Mouse (Mus musculus): ENCODE results near the gene Sphkap. TPM values are rescaled to one million over a fixed set of nuclear protein-coding genes. Genes with fewer than 3 reads are reported as not detected.

Gene Sphkap
- polyA plus RNA-seq, 1 experiment from 2014 or later: 4.2 TPM

GRCm38 (mm10) chr1:83362168-83362567 lies 45.8 kb downstream of the Sphkap start:
- no peak for ATAC-seq
- WGBS: 81% methylated on average over 6 of the region's 6 CpGs

GRCm38 (mm10) chr1:83346453-83346852 lies 61.5 kb downstream of the Sphkap start:
- no peak overlapping the region for H3K9ac ChIP-seq (replicated peaks)
- no peak overlapping the region for H3K27ac ChIP-seq
- no peak overlapping the region for H3K4me3 ChIP-seq (replicated peaks)
- H3K4me2 ChIP-seq (replicated peaks): no peak overlapping the region
- H3K27me3 ChIP-seq: no peaks in the 10 kb centered on the region
- no peaks in the 10 kb centered on the region for H3K4me1 ChIP-seq (replicated peaks)
- H3K9me3 ChIP-seq: no peaks in the 10 kb centered on the region
- 96% methylated on average over 1 of the region's 1 CpGs for WGBS
- no peak for ATAC-seq
- H3K36me3 ChIP-seq: no peaks in the 10 kb centered on the region

More at GRCm38 (mm10) chr1:83362168-83362567, 45.8 kb downstream of the Sphkap start:
- no peaks in the 10 kb centered on the region for H3K4me1 ChIP-seq (replicated peaks)
- H3K9me3 ChIP-seq: no peaks in the 10 kb centered on the region
- no peak overlapping the region for H3K4me3 ChIP-seq (replicated peaks)
- no peaks in the 10 kb centered on the region for H3K27me3 ChIP-seq
- H3K27ac ChIP-seq: no peak overlapping the region
- no peaks in the 10 kb centered on the region for H3K36me3 ChIP-seq
- no peak overlapping the region for H3K9ac ChIP-seq (replicated peaks)
- no peak overlapping the region for H3K4me2 ChIP-seq (replicated peaks)

DNA sequence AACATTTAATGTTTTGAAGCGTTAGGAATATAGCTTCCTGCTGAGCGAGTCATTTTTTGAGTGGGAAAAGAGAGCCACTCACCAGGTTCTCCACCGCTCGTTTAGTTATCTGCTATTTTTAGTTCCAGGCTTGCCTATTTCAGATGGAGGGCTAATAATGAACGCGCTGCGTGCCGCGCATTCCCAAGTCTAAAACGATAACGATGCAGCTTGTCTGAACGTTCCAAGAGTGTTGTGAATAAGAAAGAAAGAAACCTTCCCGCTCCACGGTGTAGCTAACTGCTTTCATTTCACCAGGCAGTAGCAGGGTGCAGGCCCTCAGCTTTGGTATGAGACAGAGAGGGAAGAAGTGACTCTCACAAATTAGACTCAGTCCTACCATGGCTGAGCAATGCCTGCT lies 62.4 kb downstream of the Sphkap start:
- Histone ChIP-seq H3K27ac (no peak overlapping the region), H3K36me3 (no peaks in the 10 kb centered on the region), H3K4me2 (replicated peaks) (no peak overlapping the region), H3K4me3 (replicated peaks) (no peak overlapping the region), H3K9me3 (no peaks in the 10 kb centered on the region), H3K4me1 (replicated peaks) (no peaks in the 10 kb centered on the region), H3K9ac (replicated peaks) (no peak overlapping the region), H3K27me3 (no peaks in the 10 kb centered on the region)
- 73% methylated on average over 14 of the region's 14 CpGs for WGBS
- 0 out of 2 replicates have a peak, but pooled peaks have one; percentile 60 for ATAC-seq

DNA sequence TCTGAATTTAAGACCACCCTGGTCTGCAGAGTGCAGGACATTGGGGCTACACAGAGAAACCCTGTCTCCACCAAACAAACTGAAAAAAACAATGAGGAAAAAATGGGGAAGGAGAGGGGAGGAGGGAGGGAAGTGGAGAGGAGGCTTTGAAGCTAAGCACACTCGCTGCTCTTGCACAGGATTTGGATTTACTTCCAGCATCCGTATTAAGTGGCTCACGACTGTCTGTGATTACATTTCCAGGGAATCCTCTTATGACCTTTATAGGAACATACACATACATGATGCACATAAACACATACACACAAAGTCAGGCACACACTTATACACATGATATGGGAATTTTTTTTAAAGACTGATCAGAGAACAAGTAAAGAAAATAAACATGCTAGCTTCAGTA lies 62.9 kb downstream of the Sphkap start:
- 58% methylated on average over 3 of the region's 3 CpGs for WGBS
- no peak overlapping the region for H3K4me2 ChIP-seq (replicated peaks)
- no peaks in the 10 kb centered on the region for H3K27me3 ChIP-seq
- H3K9ac ChIP-seq (replicated peaks): no peak overlapping the region
- no peak overlapping the region for H3K27ac ChIP-seq
- H3K4me1 ChIP-seq (replicated peaks): no peaks in the 10 kb centered on the region
- no peaks in the 10 kb centered on the region for H3K9me3 ChIP-seq
- H3K4me3 ChIP-seq (replicated peaks): no peak overlapping the region
- no peak for ATAC-seq
- no peaks in the 10 kb centered on the region for H3K36me3 ChIP-seq

- Histone ChIP-seq H3K27ac (no peak overlapping the region), H3K4me2 (replicated peaks) (no peak overlapping the region), H3K4me1 (replicated peaks) (no peaks in the 10 kb centered on the region), H3K9me3 (no peaks in the 10 kb centered on the region), H3K9ac (replicated peaks) (no peak overlapping the region), H3K4me3 (replicated peaks) (no peak overlapping the region), H3K27me3 (no peaks in the 10 kb centered on the region), H3K36me3 (no peaks in the 10 kb centered on the region)
- ATAC-seq: 0 out of 2 replicates have a peak, but pooled peaks have one; percentile 34
- 45% methylated on average over 4 of the region's 4 CpGs for WGBS
Measured at GRCm38 (mm10) chr1:83342726-83343250, 65.2 kb downstream of the Sphkap start.

DNA sequence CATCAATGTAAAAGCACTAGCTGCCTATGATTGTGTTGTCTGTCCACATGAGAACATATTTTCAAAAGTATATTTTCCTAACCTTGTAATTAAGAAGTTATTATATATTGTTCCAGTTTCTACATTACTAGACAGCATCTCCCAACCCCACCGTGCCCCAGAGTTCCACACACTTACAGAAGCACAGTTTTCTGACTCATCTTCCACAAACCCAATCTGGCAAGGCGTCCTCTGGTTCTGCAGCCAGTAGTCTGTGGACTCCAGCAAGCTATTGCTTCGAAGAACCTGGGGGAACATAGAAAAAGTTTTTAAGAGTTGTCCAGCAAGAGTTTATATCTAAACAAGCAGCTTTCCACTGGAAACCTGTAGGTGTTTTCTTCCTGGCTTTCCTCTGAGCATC lies 68.6 kb downstream of the Sphkap start:
- 88% methylated on average over 3 of the region's 3 CpGs for WGBS
- Histone ChIP-seq H3K4me1 (replicated peaks) (no peaks in the 10 kb centered on the region), H3K9me3 (no peaks in the 10 kb centered on the region), H3K4me2 (replicated peaks) (no peak overlapping the region), H3K9ac (replicated peaks) (no peak overlapping the region), H3K4me3 (replicated peaks) (no peak overlapping the region), H3K36me3 (no peaks in the 10 kb centered on the region), H3K27me3 (no peaks in the 10 kb centered on the region), H3K27ac (no peak overlapping the region)
- ATAC-seq: no peak

- ATAC-seq: peak; percentile 27; the same call in 1 of the 2 replicates
- Histone ChIP-seq H3K27me3 (no peaks in the 10 kb centered on the region), H3K9me3 (no peaks in the 10 kb centered on the region), H3K27ac (no peak overlapping the region), H3K4me3 (replicated peaks) (no peak overlapping the region), H3K4me2 (replicated peaks) (no peak overlapping the region), H3K9ac (replicated peaks) (no peak overlapping the region), H3K4me1 (replicated peaks) (no peaks in the 10 kb centered on the region), H3K36me3 (no peaks in the 10 kb centered on the region)
- 34% methylated on average over 4 of the region's 4 CpGs for WGBS
Measured at GRCm38 (mm10) chr1:83316917-83317316, 91.1 kb downstream of the Sphkap start.

DNA sequence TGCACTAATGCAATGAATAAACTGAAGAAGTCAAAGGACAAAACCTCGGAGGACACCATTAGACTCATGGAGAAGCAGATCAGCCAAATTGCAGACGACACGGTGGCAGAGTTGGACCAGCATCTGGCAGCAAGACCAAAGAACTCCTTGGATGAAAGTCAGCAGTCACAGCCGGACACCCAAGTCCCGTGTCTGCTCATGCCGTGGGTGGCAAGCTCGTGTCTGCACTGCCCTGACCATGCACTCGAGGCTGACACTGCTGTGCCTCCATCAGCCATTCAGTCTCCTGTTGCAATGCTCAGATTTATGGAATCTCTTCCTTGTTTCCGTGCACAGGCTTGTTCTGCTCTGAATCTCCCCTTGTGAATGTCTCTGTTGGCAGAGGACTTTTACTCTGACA lies 92.9 kb downstream of the Sphkap start:
- Histone ChIP-seq H3K4me3 (replicated peaks) (no peak overlapping the region), H3K27ac (no peak overlapping the region), H3K4me2 (replicated peaks) (no peak overlapping the region), H3K27me3 (no peaks in the 10 kb centered on the region), H3K9me3 (no peaks in the 10 kb centered on the region), H3K36me3 (no peaks in the 10 kb centered on the region), H3K9ac (replicated peaks) (no peak overlapping the region), H3K4me1 (replicated peaks) (no peaks in the 10 kb centered on the region)
- 91% methylated on average over 9 of the region's 9 CpGs for WGBS
- ATAC-seq: no peak

DNA sequence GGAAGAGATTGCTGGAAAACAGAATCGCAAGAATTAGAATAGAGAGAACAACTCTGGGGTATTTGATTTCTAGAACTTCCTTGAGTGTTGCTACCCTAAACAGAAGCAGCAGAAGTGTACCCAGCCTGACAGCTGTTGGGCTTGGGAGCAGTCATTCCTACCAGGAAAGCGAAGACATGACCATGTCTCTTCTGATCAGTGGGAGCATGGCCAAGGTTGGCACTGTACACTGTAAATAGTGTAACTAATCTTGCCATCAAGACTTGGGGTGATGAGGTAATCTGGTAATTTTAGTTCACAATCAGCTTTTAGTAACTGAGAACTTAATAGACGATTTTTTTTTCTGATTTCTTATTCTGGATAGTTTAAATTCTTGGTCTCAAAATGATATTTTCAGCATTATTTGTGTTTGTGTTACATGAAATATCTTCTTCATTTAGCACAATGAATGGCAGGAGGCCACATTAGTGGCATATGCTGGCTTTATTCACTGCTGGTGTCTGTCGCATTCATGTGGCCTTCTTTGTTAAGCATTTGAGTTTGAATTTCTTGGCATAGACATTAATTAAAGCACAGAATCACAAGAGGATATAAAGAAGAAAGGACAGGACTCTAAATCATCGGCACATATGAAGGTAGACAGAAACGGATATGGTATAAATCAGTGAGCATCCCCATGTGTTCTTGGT lies 96.2 kb downstream of the Sphkap start:
- H3K9me3 ChIP-seq: no peaks in the 10 kb centered on the region
- H3K36me3 ChIP-seq: no peaks in the 10 kb centered on the region
- no peaks in the 10 kb centered on the region for H3K4me1 ChIP-seq (replicated peaks)
- H3K27me3 ChIP-seq: no peaks in the 10 kb centered on the region
- ATAC-seq: no peak
- no peak overlapping the region for H3K9ac ChIP-seq (replicated peaks)
- no peak overlapping the region for H3K4me2 ChIP-seq (replicated peaks)
- WGBS: 88% methylated on average over 6 of the region's 6 CpGs
- H3K4me3 ChIP-seq (replicated peaks): no peak overlapping the region
- H3K27ac ChIP-seq: no peak overlapping the region

DNA sequence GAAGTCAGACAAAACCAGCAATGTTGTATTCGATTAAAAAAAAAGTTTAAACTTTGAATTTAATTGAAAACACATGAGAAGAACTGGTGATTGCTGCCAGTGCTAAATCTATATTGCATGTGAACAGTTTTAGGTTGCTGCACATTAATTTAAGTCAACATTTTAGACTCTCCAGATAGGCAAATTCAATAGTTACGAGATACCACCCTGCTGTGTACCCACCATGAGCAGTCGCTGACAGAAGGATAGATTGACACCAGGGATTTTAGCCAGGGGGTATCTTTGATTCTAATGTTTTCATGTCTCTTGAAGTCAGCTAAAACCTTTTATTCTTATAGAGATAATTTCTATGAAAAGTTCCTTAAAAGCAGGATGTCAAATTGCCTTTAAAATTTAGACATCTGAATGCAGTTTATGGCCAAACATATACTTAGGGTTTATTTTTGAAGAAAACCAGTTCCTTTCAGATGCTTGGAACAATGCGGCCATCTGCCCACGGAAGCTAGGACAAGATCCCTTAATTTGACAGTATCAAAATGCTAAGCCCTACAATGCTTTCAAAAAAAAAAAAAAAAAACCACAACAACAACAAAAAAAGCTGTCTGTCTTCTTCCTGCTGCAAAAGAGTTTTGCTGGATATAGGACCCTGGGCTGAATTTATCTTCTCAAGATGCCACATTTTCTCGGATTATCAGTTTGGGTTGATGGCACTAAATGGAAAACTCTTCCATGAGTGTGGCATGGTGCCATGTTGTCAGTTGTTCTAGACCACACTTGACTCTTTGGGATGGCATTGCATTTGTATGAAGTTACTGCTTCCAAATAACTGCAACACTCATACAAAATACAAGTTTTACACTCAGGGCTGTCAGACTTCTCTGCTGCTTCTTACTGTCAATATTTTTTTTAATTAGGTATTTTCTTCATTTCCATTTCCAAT lies 110.6 kb downstream of the Sphkap start:
- ATAC-seq: no peak
- WGBS: 66% methylated on average over 6 of the region's 6 CpGs

DNA sequence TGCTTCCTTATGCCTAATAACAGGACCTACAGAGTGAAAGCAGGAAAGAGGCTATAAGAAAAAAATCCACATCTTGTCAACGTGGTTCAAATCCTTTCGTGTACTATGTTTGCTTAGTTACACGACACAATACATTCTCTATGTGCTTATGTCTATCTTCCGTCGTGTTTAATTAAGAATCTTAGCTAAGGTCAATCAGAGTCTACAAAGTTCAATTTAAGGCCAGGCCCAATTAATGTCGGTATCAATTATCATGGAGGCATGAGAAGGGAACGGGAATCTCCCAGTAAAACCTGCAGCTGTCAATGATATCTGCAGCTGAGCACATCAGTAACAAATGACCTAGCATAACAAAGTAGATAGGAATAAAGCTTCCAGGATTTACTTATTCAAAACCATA lies 122.1 kb downstream of the Sphkap start:
- Histone ChIP-seq H3K4me3 (replicated peaks) (no peak overlapping the region), H3K9ac (replicated peaks) (no peak overlapping the region), H3K36me3 (no peaks in the 10 kb centered on the region), H3K9me3 (no peaks in the 10 kb centered on the region), H3K27ac (no peak overlapping the region), H3K27me3 (no peaks in the 10 kb centered on the region), H3K4me2 (replicated peaks) (no peak overlapping the region), H3K4me1 (replicated peaks) (no peaks in the 10 kb centered on the region)
- 66% methylated on average over 7 of the region's 7 CpGs for WGBS
- no peak for ATAC-seq

More for the DNA sequence above, 110.6 kb downstream of the Sphkap start:
- H3K9ac ChIP-seq (replicated peaks): no peak overlapping the region
- no peaks in the 10 kb centered on the region for H3K36me3 ChIP-seq
- no peak overlapping the region for H3K4me3 ChIP-seq (replicated peaks)
- H3K27me3 ChIP-seq: no peaks in the 10 kb centered on the region
- H3K27ac ChIP-seq: no peak overlapping the region
- no peaks in the 10 kb centered on the region for H3K9me3 ChIP-seq
- no peak overlapping the region for H3K4me2 ChIP-seq (replicated peaks)
- peaks cover 5% of the 10 kb centered on the region; the same call in 1 of the 2 replicates for H3K4me1 ChIP-seq (replicated peaks)

DNA sequence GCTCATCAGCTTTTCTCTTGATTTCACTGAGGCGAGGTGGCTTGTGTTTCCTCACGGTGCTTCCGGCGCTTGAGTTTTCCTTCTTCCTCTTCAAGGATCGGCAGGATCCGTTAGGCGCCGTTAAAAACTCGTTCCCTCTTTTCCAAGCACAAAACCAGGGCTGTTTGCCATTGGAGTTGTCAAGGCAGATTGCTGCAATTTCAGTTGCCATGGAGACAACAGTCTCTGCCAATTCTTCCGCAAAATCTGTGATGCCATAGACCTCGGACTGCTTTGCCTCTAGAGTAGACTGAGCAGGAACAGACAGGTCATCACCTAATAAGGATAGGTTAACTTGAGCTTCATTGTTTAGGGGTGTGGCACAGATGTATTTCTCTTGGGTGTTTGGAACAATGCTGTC lies 131.0 kb downstream of the Sphkap start:
- 75% methylated on average over 11 of the region's 11 CpGs for WGBS
- Histone ChIP-seq H3K4me3 (replicated peaks) (no peak overlapping the region), H3K36me3 (no peaks in the 10 kb centered on the region), H3K27ac (no peak overlapping the region), H3K27me3 (no peaks in the 10 kb centered on the region), H3K9ac (replicated peaks) (no peak overlapping the region), H3K4me2 (replicated peaks) (no peak overlapping the region), H3K4me1 (replicated peaks) (no peaks in the 10 kb centered on the region), H3K9me3 (no peaks in the 10 kb centered on the region)
- ATAC-seq: no peak; the same call in 1 of the 2 replicates

Data from midbrain, embryonic 13.5 days (tissue).